Mouse (Mus musculus): ENCODE measurements around the gene Acsf3. TPM values are rescaled to one million over a fixed set of nuclear protein-coding genes. Genes with fewer than 3 reads are reported as not detected.
A peak's percentile ranks its signal among the peaks of the same experiment; 100 is the strongest.

Gene Acsf3
- polyA plus RNA-seq, 1 experiment from 2014 or later: 15.4 TPM

- Histone ChIP-seq H3K9me3 (ENCODE audit: control insufficient read depth, low read length) (no peaks in the 10 kb centered on the region), H3K27ac (ENCODE audit: low read depth, low read length) (no peak overlapping the region), H3K4me3 (ENCODE audit: low read depth, low read length) (no peak overlapping the region), H3K9ac (ENCODE audit: low read length) (no peak overlapping the region), H3K27me3 (ENCODE audit: control insufficient read depth, insufficient read depth, low read length) (no peaks in the 10 kb centered on the region), H3K36me3 (ENCODE audit: control insufficient read depth, insufficient read depth, low read length) (no peaks in the 10 kb centered on the region), H3K4me2 (ENCODE audit: low read depth) (no peak overlapping the region), H3K4me1 (ENCODE audit: control insufficient read depth, insufficient read depth, low read length) (peaks cover 8% of the 10 kb centered on the region)
- ATAC-seq (ENCODE audit: insufficient read depth, low FRiP score, low TSS enrichment): no peak
- DNase-seq (ENCODE audit: low spot score): no peak
- 84% methylated on average over 6 of the region's 6 CpGs for WGBS
These were observed 37.4 kb upstream of the Acsf3 start for GRCm38 (mm10) chr8:122737886-122738285.

GRCm38 (mm10) chr8:122739102-122739725, 36.1 kb upstream of the Acsf3 start:
- H3K4me2 ChIP-seq (ENCODE audit: low read depth): no peak overlapping the region
- no peaks in the 10 kb centered on the region for H3K27me3 ChIP-seq (ENCODE audit: control insufficient read depth, insufficient read depth, low read length)
- peaks cover 10% of the 10 kb centered on the region for H3K4me1 ChIP-seq (ENCODE audit: control insufficient read depth, insufficient read depth, low read length)
- DNase-seq (ENCODE audit: low spot score): peak; percentile 62
- no peak overlapping the region for H3K27ac ChIP-seq (ENCODE audit: low read depth, low read length)
- no peaks in the 10 kb centered on the region for H3K36me3 ChIP-seq (ENCODE audit: control insufficient read depth, insufficient read depth, low read length)
- H3K9me3 ChIP-seq (ENCODE audit: control insufficient read depth, low read length): no peaks in the 10 kb centered on the region
- 18% methylated on average over 11 of the region's 11 CpGs for WGBS
- no peak for ATAC-seq (ENCODE audit: insufficient read depth, low FRiP score, low TSS enrichment)
- peak overlapping the region; percentile 9; the same call in 1 of the 2 replicates for H3K9ac ChIP-seq (ENCODE audit: low read length)
- no peak overlapping the region for H3K4me3 ChIP-seq (ENCODE audit: low read depth, low read length)

- H3K36me3 ChIP-seq (ENCODE audit: control insufficient read depth, insufficient read depth, low read length): no peaks in the 10 kb centered on the region
- H3K4me1 ChIP-seq (ENCODE audit: control insufficient read depth, insufficient read depth, low read length): peaks cover 33% of the 10 kb centered on the region
- ATAC-seq (ENCODE audit: insufficient read depth, low FRiP score, low TSS enrichment): no peak
- DNase-seq (ENCODE audit: low spot score): no peak
- H3K27ac ChIP-seq (ENCODE audit: low read depth, low read length): no peak overlapping the region
- H3K27me3 ChIP-seq (ENCODE audit: control insufficient read depth, insufficient read depth, low read length): no peaks in the 10 kb centered on the region
- no peak overlapping the region for H3K4me3 ChIP-seq (ENCODE audit: low read depth, low read length)
- no peak overlapping the region for H3K9ac ChIP-seq (ENCODE audit: low read length)
- H3K4me2 ChIP-seq (ENCODE audit: low read depth): no peak overlapping the region
- WGBS: 18% methylated on average over 19 of the region's 19 CpGs
- no peaks in the 10 kb centered on the region for H3K9me3 ChIP-seq (ENCODE audit: control insufficient read depth, low read length)
These were observed 32.8 kb upstream of the Acsf3 start for GRCm38 (mm10) chr8:122742471-122742870.

- ATAC-seq (ENCODE audit: insufficient read depth, low FRiP score, low TSS enrichment): peak; percentile 44
- peaks cover 37% of the 10 kb centered on the region for H3K4me1 ChIP-seq (ENCODE audit: control insufficient read depth, insufficient read depth, low read length)
These were observed 30.1 kb upstream of the Acsf3 start for GRCm38 (mm10) chr8:122745022-122745749.

GRCm38 (mm10) chr8:122745750-122746275, 29.5 kb upstream of the Acsf3 start:
- Histone ChIP-seq H3K36me3 (ENCODE audit: control insufficient read depth, insufficient read depth, low read length) (no peaks in the 10 kb centered on the region), H3K9ac (ENCODE audit: low read length) (peak overlapping the region; percentile 47), H3K27ac (ENCODE audit: low read depth, low read length) (peak overlapping the region; percentile 94), H3K27me3 (ENCODE audit: control insufficient read depth, insufficient read depth, low read length) (no peaks in the 10 kb centered on the region), H3K4me2 (ENCODE audit: low read depth) (peak overlapping the region; percentile 27), H3K9me3 (ENCODE audit: control insufficient read depth, low read length) (no peaks in the 10 kb centered on the region), H3K4me1 (ENCODE audit: control insufficient read depth, insufficient read depth, low read length) (peaks cover 37% of the 10 kb centered on the region), H3K4me3 (ENCODE audit: low read depth, low read length) (peak overlapping the region; percentile 12; the same call in 1 of the 2 replicates)
- ATAC-seq (ENCODE audit: insufficient read depth, low FRiP score, low TSS enrichment): peak; percentile 73
- peak; percentile 79 for DNase-seq (ENCODE audit: low spot score)
- 4% methylated on average over 16 of the region's 16 CpGs for WGBS

More at GRCm38 (mm10) chr8:122745022-122745749, 30.1 kb upstream of the Acsf3 start:
- peak overlapping the region; percentile 47 for H3K9ac ChIP-seq (ENCODE audit: low read length)
- no peaks in the 10 kb centered on the region for H3K36me3 ChIP-seq (ENCODE audit: control insufficient read depth, insufficient read depth, low read length)
- H3K27ac ChIP-seq (ENCODE audit: low read depth, low read length): peak overlapping the region; percentile 94
- no peaks in the 10 kb centered on the region for H3K9me3 ChIP-seq (ENCODE audit: control insufficient read depth, low read length)
- whole genome bisulfite sequencing: 24% methylated on average over 17 of the region's 17 CpGs
- no peaks in the 10 kb centered on the region for H3K27me3 ChIP-seq (ENCODE audit: control insufficient read depth, insufficient read depth, low read length)
- DNase-seq (ENCODE audit: low spot score): peak; percentile 62
- H3K4me3 ChIP-seq (ENCODE audit: low read depth, low read length): peak overlapping the region; percentile 12; the same call in 1 of the 2 replicates
- H3K4me2 ChIP-seq (ENCODE audit: low read depth): peak overlapping the region; percentile 27

GRCm38 (mm10) chr8:122746439-122746838, 28.8 kb upstream of the Acsf3 start:
- no peak overlapping the region for H3K4me2 ChIP-seq (ENCODE audit: low read depth)
- no peaks in the 10 kb centered on the region for H3K9me3 ChIP-seq (ENCODE audit: control insufficient read depth, low read length)
- no peak overlapping the region for H3K4me3 ChIP-seq (ENCODE audit: low read depth, low read length)
- no peak for DNase-seq (ENCODE audit: low spot score)
- H3K4me1 ChIP-seq (ENCODE audit: control insufficient read depth, insufficient read depth, low read length): peaks cover 37% of the 10 kb centered on the region
- WGBS: 49% methylated on average over 7 of the region's 7 CpGs
- no peaks in the 10 kb centered on the region for H3K27me3 ChIP-seq (ENCODE audit: control insufficient read depth, insufficient read depth, low read length)
- H3K36me3 ChIP-seq (ENCODE audit: control insufficient read depth, insufficient read depth, low read length): no peaks in the 10 kb centered on the region
- H3K27ac ChIP-seq (ENCODE audit: low read depth, low read length): peak overlapping the region; percentile 94
- H3K9ac ChIP-seq (ENCODE audit: low read length): no peak overlapping the region
- no peak for ATAC-seq (ENCODE audit: insufficient read depth, low FRiP score, low TSS enrichment)

GRCm38 (mm10) chr8:122747825-122748224, 27.5 kb upstream of the Acsf3 start:
- Histone ChIP-seq H3K27ac (ENCODE audit: low read depth, low read length) (0 out of 2 replicates have a peak overlapping the region, but pooled peaks have one; percentile 14), H3K36me3 (ENCODE audit: control insufficient read depth, insufficient read depth, low read length) (no peaks in the 10 kb centered on the region), H3K27me3 (ENCODE audit: control insufficient read depth, insufficient read depth, low read length) (no peaks in the 10 kb centered on the region), H3K4me3 (ENCODE audit: low read depth, low read length) (no peak overlapping the region), H3K9ac (ENCODE audit: low read length) (no peak overlapping the region), H3K4me1 (ENCODE audit: control insufficient read depth, insufficient read depth, low read length) (peaks cover 32% of the 10 kb centered on the region), H3K4me2 (ENCODE audit: low read depth) (no peak overlapping the region), H3K9me3 (ENCODE audit: control insufficient read depth, low read length) (no peaks in the 10 kb centered on the region)
- ATAC-seq (ENCODE audit: insufficient read depth, low FRiP score, low TSS enrichment) (no peak), DNase-seq (ENCODE audit: low spot score) (no peak)
- 78% methylated on average over 1 of the region's 1 CpGs for WGBS

- Histone ChIP-seq H3K36me3 (ENCODE audit: control insufficient read depth, insufficient read depth, low read length) (no peaks in the 10 kb centered on the region), H3K27ac (ENCODE audit: low read depth, low read length) (no peak overlapping the region), H3K4me2 (ENCODE audit: low read depth) (no peak overlapping the region), H3K9ac (ENCODE audit: low read length) (no peak overlapping the region), H3K4me3 (ENCODE audit: low read depth, low read length) (no peak overlapping the region), H3K27me3 (ENCODE audit: control insufficient read depth, insufficient read depth, low read length) (no peaks in the 10 kb centered on the region), H3K4me1 (ENCODE audit: control insufficient read depth, insufficient read depth, low read length) (peaks cover 28% of the 10 kb centered on the region), H3K9me3 (ENCODE audit: control insufficient read depth, low read length) (no peaks in the 10 kb centered on the region)
- 48% methylated on average over 6 of the region's 6 CpGs for WGBS
- no peak for ATAC-seq (ENCODE audit: insufficient read depth, low FRiP score, low TSS enrichment)
- no peak for DNase-seq (ENCODE audit: low spot score)
These were observed 25.8 kb upstream of the Acsf3 start for GRCm38 (mm10) chr8:122749333-122749958.

All from neural tube, embryonic 11.5 days (tissue).